Mouse (Mus musculus): ENCODE data around the gene Otop2.

- TF ChIP-seq GATA1 (IDR thresholded peaks at IDR 0.05; ENCODE audit: borderline replicate concordance, low read length) = no peak
- TF ChIP-seq FLI1 (IDR thresholded peaks at IDR 0.05; ENCODE audit: low read length) = no peak
Observed at GRCm38 (mm10) chr11:115366039-115366705, 59.2 kb downstream of the Otop2 start.

All from megakaryocyte, embryonic 14.5 days (primary cell).